Mouse (Mus musculus) CH12.LX (cell line): ENCODE measurements at regions not wholly inside any gene's neighbourhood (a gene's known extent, or its start where the extent isn't known, plus 50 kb on each side); places are given as distances from the start of the nearest gene placed in this dataset.

Source experiments
- DNase-seq: peaks from one replicate; pipeline ENCODE4 v3.0.0-alpha.2; 2013; ENCODE audit errors: extremely low read depth
- H3K27ac ChIP-seq: 2 replicates; pipeline ENCODE4 v1.5.1; 2012; ENCODE audit warnings: low read depth, mild to moderate bottlenecking, control low read depth, moderate library complexity; ENCODE audit not compliant: insufficient read depth
- H3K27me3 ChIP-seq: replicated peaks from 2 replicates; pipeline ENCODE3; 2012; ENCODE audit warnings: inconsistent platforms
- H3K36me3 ChIP-seq, 2 experiments: replicated peaks in 1 of 2; 2 replicates each; pipeline versions ENCODE3 to v1.6.1; 2012; ENCODE audit warnings: inconsistent platforms in 1 of 2, low read length in 1 of 2, mild to moderate bottlenecking in 1 of 2, mixed read lengths in 1 of 2, moderate library complexity in 1 of 2; ENCODE audit not compliant: control insufficient read depth in 1 of 2, insufficient read depth in 1 of 2
- H3K4me1 ChIP-seq, 2 experiments: 2 replicates each; pipeline ENCODE4 v1.6.1; 2012; ENCODE audit warnings: inconsistent platforms in 1 of 2, moderate library complexity in 1 of 2; ENCODE audit not compliant: insufficient read depth in 2 of 2, control insufficient read depth in 1 of 2
- H3K4me2 ChIP-seq: 2 replicates; pipeline ENCODE4 v1.6.1; 2012; ENCODE audit warnings: low read depth, mild to moderate bottlenecking, control low read depth; ENCODE audit not compliant: poor library complexity, insufficient read depth, severe bottlenecking
- H3K4me3 ChIP-seq, 3 experiments: fragments of 150-350 bp in 1 of 3; sonication (generic) in 1 of 3; replicated peaks in 1 of 3; 2 replicates each; pipeline versions ENCODE3 to v1.5.1; 2011 to 2012; ENCODE audit warnings: low read depth in 2 of 3, low read length in 2 of 3, mild to moderate bottlenecking in 2 of 3, moderate library complexity in 2 of 3, control low read depth in 1 of 3, improper control_type of control experiment in 1 of 3, inconsistent platforms in 1 of 3, mixed read lengths in 1 of 3; ENCODE audit not compliant: poor library complexity in 1 of 3
- H3K79me2 ChIP-seq: replicated peaks from 2 replicates; pipeline ENCODE4 v1.6.1; 2012; ENCODE audit warnings: mild to moderate bottlenecking, moderate library complexity; ENCODE audit not compliant: control insufficient read depth, poor library complexity, insufficient read depth, severe bottlenecking; ENCODE audit errors: extremely low read depth
- H3K9ac ChIP-seq: 2 replicates; pipeline ENCODE4 v1.6.1; 2012; ENCODE audit warnings: low read depth, mild to moderate bottlenecking, control low read depth, moderate library complexity; ENCODE audit not compliant: insufficient read depth
- H3K9me3 ChIP-seq: replicated peaks from 2 replicates; pipeline ENCODE3; 2012; ENCODE audit warnings: low read length, inconsistent platforms, mixed read lengths
- CTCF ChIP-seq, 2 experiments: IDR thresholded peaks in 1 of 2; conservative IDR thresholded peaks in 1 of 2; 2 replicates each; pipeline ENCODE4 v1.5.1; 2011 to 2012; ENCODE audit warnings: low read depth in 2 of 2, low read length in 2 of 2, improper control_type of control experiment in 1 of 2, inconsistent platforms in 1 of 2, mild to moderate bottlenecking in 1 of 2, moderate library complexity in 1 of 2
- ELF1 ChIP-seq: IDR thresholded peaks from 2 replicates; pipeline ENCODE4 v1.6.1; 2014; ENCODE audit warnings: low read depth, mild to moderate bottlenecking, inconsistent platforms, low read length, improper control_type of control experiment
- ETS1 ChIP-seq: conservative IDR thresholded peaks from 2 replicates; pipeline ENCODE4 v1.6.1; 2012; ENCODE audit warnings: low read depth, mild to moderate bottlenecking, inconsistent platforms, low read length, improper control_type of control experiment, moderate library complexity
- GABPA ChIP-seq: IDR thresholded peaks from 2 replicates; pipeline ENCODE4 v1.6.1; 2012; ENCODE audit warnings: low read depth, low read length, improper control_type of control experiment, inconsistent platforms; ENCODE audit not compliant: insufficient replicate concordance
- IRF4 ChIP-seq: IDR thresholded peaks from 2 replicates; pipeline ENCODE4 v1.6.1; 2014; ENCODE audit warnings: low read depth, mild to moderate bottlenecking, inconsistent platforms, low read length, improper control_type of control experiment
- JUN ChIP-seq: IDR thresholded peaks from 2 replicates; pipeline ENCODE4 v1.6.1; 2011; ENCODE audit warnings: low read depth, mild to moderate bottlenecking, low read length, improper control_type of control experiment, moderate library complexity; ENCODE audit not compliant: insufficient read depth
- JUND ChIP-seq: conservative IDR thresholded peaks from 2 replicates; pipeline ENCODE4 v1.6.1; 2011; ENCODE audit warnings: low read depth, low read length, improper control_type of control experiment
- KAT2A ChIP-seq: IDR thresholded peaks from 2 replicates; pipeline ENCODE4 v1.6.1; 2012; ENCODE audit warnings: low read length, improper control_type of control experiment, inconsistent platforms; ENCODE audit not compliant: insufficient replicate concordance
- MAFK ChIP-seq: IDR thresholded peaks from 2 replicates; pipeline ENCODE4 v1.6.1; 2011; ENCODE audit warnings: low read length, improper control_type of control experiment; ENCODE audit not compliant: insufficient replicate concordance
- MAX ChIP-seq: IDR thresholded peaks from 2 replicates; pipeline ENCODE4 v1.6.1; 2011; ENCODE audit warnings: low read length, improper control_type of control experiment
- MEF2A ChIP-seq: IDR thresholded peaks from 2 replicates; pipeline ENCODE4 v1.6.1; 2014; ENCODE audit warnings: low read depth, mild to moderate bottlenecking, inconsistent platforms, low read length, improper control_type of control experiment, borderline replicate concordance
- MYC ChIP-seq: IDR thresholded peaks from 2 replicates; pipeline ENCODE4 v1.6.1; 2011; ENCODE audit warnings: low read depth, mild to moderate bottlenecking, improper control_type of control experiment, low read length
- NELFE ChIP-seq: IDR thresholded peaks from 2 replicates; pipeline ENCODE4 v1.6.1; 2011; ENCODE audit warnings: low read depth, low read length, improper control_type of control experiment
- NRF1 ChIP-seq: IDR thresholded peaks from 2 replicates; pipeline ENCODE4 v1.6.1; 2014; ENCODE audit warnings: low read depth, mild to moderate bottlenecking, inconsistent platforms, low read length, improper control_type of control experiment, moderate library complexity
- PAX5 ChIP-seq: IDR thresholded peaks from 2 replicates; pipeline ENCODE4 v1.6.1; 2012; ENCODE audit warnings: low read length, inconsistent platforms, mixed read lengths
- POLR2A ChIP-seq: IDR thresholded peaks from 2 replicates; pipeline ENCODE4 v1.6.1; 2011; ENCODE audit warnings: low read depth, mild to moderate bottlenecking, improper control_type of control experiment, low read length
- POLR2AphosphoS2 ChIP-seq: IDR thresholded peaks from 2 replicates; pipeline ENCODE4 v1.6.1; 2011; ENCODE audit warnings: low read depth, low read length, improper control_type of control experiment
- RAD21 ChIP-seq: IDR thresholded peaks from 2 replicates; pipeline ENCODE4 v1.6.1; 2011; ENCODE audit warnings: low read depth, mild to moderate bottlenecking, low read length, improper control_type of control experiment, moderate library complexity
- RCOR1 ChIP-seq: conservative IDR thresholded peaks from 2 replicates; pipeline ENCODE4 v1.6.1; 2012; ENCODE audit warnings: low read depth, mild to moderate bottlenecking, inconsistent platforms, low read length, improper control_type of control experiment
- SIN3A ChIP-seq: IDR thresholded peaks from 2 replicates; pipeline ENCODE4 v1.6.1; 2012; ENCODE audit warnings: low read length, improper control_type of control experiment, inconsistent platforms
- TBP ChIP-seq: conservative IDR thresholded peaks from 2 replicates; pipeline ENCODE4 v1.6.1; 2011; ENCODE audit warnings: low read depth, low read length, improper control_type of control experiment
- TCF12 ChIP-seq: IDR thresholded peaks from 2 replicates; pipeline ENCODE4 v1.6.1; 2014; ENCODE audit warnings: low read depth, mild to moderate bottlenecking, inconsistent platforms, low read length, improper control_type of control experiment
- UBTF ChIP-seq: IDR thresholded peaks from 2 replicates; pipeline ENCODE4 v1.6.1; 2012; ENCODE audit warnings: low read depth, mild to moderate bottlenecking, inconsistent platforms, low read length, improper control_type of control experiment, moderate library complexity
- USF1 ChIP-seq: IDR thresholded peaks from 2 replicates; pipeline ENCODE4 v1.6.1; 2014; ENCODE audit warnings: low read depth, mild to moderate bottlenecking, inconsistent platforms, low read length, improper control_type of control experiment
- USF2 ChIP-seq: conservative IDR thresholded peaks from 2 replicates; pipeline ENCODE4 v1.6.1; 2011; ENCODE audit warnings: low read depth, low read length, improper control_type of control experiment
- ZC3H11A ChIP-seq: IDR thresholded peaks from 2 replicates; pipeline ENCODE4 v1.6.1; 2012; ENCODE audit warnings: low read depth, mild to moderate bottlenecking, inconsistent platforms, low read length, improper control_type of control experiment
- ZKSCAN1 ChIP-seq: IDR thresholded peaks from 2 replicates; pipeline ENCODE4 v1.6.1; 2012; ENCODE audit warnings: low read depth, inconsistent platforms, low read length, improper control_type of control experiment, borderline replicate concordance
- ZMIZ1 ChIP-seq: IDR thresholded peaks from 2 replicates; pipeline ENCODE4 v1.6.1; 2012; ENCODE audit warnings: low read depth, mild to moderate bottlenecking, inconsistent platforms, low read length, improper control_type of control experiment
- dilution Hi-C: fragments of 300-500 bp; cut with MboI; formaldehyde crosslinking; loops from 2 replicates; pipeline ENCODE4 v1.14.3; 2020; ENCODE audit warnings: low sequenced_read_pairs; ENCODE audit not compliant: extremely low pct_unique_long_range_greater_than_20kb, extremely low pct_ligation_motif_present
- in situ Hi-C: fragments of 300-500 bp; cut with MboI; formaldehyde crosslinking; loops from 3 replicates; pipeline ENCODE4 v1.14.3; 2019; ENCODE audit warnings: low sequenced_read_pairs, low pct_ligation_motif_present, low pct_unique_long_range_greater_than_20kb, mixed read lengths

DNA sequence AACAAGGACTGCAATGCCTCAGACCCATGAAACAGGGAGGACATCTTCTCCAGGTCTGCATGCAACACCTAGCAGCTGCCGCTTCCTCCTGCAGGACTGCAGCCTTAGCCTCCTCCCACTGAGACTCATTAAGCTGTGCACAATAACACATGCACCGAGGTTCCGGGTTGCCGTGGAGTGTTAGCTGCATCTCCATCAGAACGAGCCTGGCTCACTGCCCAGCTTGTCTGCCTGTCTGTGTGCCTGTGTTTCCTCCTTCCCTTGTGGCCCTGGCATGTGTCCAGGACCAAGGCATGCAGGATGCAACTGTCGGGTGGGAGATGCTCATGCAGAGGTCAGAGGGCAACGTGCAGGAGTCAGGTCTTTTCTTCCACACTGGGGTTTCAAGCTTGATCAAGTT, 131.4 kb upstream of the Zfp618 start:
- Histone ChIP-seq H3K4me3 (no peak overlapping the region), H3K4me1 (peaks cover 0 to 3% of the 10 kb centered on the region in 2 experiments; a peak in 1 of 4 replicates), H3K36me3 (no peaks in the 10 kb centered on the region), H3K4me2 (no peak overlapping the region), H3K79me2 (no peaks in the 10 kb centered on the region), H3K9me3 (no peaks in the 10 kb centered on the region), H3K9ac (no peak overlapping the region), H3K27ac (no peak overlapping the region)
- in situ Hi-C loops (no loop called here), dilution Hi-C loops (no loop called here)
- no peak for DNase-seq
- TF ChIP-seq UBTF, result no peak
- TF ChIP-seq NRF1, result no peak
- no peak for TF ChIP-seq SIN3A
- no peak for TF ChIP-seq JUN
- TF ChIP-seq POLR2AphosphoS2, result no peak
- TF ChIP-seq ZMIZ1, result no peak
- TF ChIP-seq POLR2A, result no peak
- TF ChIP-seq MAX, result no peak
- no peak for TF ChIP-seq MEF2A
- TF ChIP-seq GABPA, result no peak
- TF ChIP-seq RAD21, result no peak
- TF ChIP-seq NELFE, result no peak
- no peak for TF ChIP-seq USF1
- TF ChIP-seq JUND, result no peak
- TF ChIP-seq TCF12, result no peak
- no peak for TF ChIP-seq MAFK
- no peak for TF ChIP-seq ELF1
- TF ChIP-seq ZKSCAN1, result no peak
- TF ChIP-seq, all 38 proteins: peak for 0
- peaks cover 54% of the 10 kb centered on the region for H3K27me3 ChIP-seq

- Histone ChIP-seq H3K4me2 (no peak overlapping the region), H3K4me1 (peaks cover 0 to 3% of the 10 kb centered on the region in 2 experiments; a peak in 1 of 4 replicates), H3K36me3 (no peaks in the 10 kb centered on the region), H3K9me3 (no peaks in the 10 kb centered on the region), H3K79me2 (no peaks in the 10 kb centered on the region), H3K27ac (no peak overlapping the region), H3K27me3 (peaks cover 51% of the 10 kb centered on the region), H3K9ac (no peak overlapping the region), H3K4me3 (no peak overlapping the region)
- no peak for DNase-seq
- dilution Hi-C loops (no loop called here), in situ Hi-C loops (no loop called here)
- TF ChIP-seq RAD21 (no peak), NELFE (no peak), PAX5 (no peak), UBTF (no peak), POLR2AphosphoS2 (no peak), JUN (no peak), IRF4 (no peak), SIN3A (no peak), KAT2A (no peak), MYC (no peak), TBP (no peak), ETS1 (no peak), ZKSCAN1 (no peak), ZC3H11A (no peak), USF1 (no peak), ELF1 (no peak), USF2 (no peak), RCOR1 (no peak), CTCF (conservative IDR thresholded peaks at IDR 0.05 in 1 of 2, IDR thresholded peaks at IDR 0.05 in 1 of 2; ENCODE audit: low read depth in 2 of 2, low read length in 2 of 2) (no peak), NRF1 (no peak)
Measured at GRCm38 (mm10) chr4:62836875-62837274, 128.5 kb upstream of the Zfp618 start.
